Mouse (Mus musculus) heart, adult 9 months (tissue): ENCODE measurements around the gene Fermt1.

Experiments used
- DNase-seq, 2 experiments: peaks; one replicate each; pipeline ENCODE4 v3.0.0; 2022; ENCODE audit warnings: low spot score in 2 of 2

Fermt1 gene

GRCm38 (mm10) chr2:132861456-132861855 is 84.2 kb downstream of the Fermt1 start:
- DNase-seq, result no peak

GRCm38 (mm10) chr2:132860435-132860834 is 85.3 kb downstream of the Fermt1 start:
- DNase-seq, result no peak

- DNase-seq, result no peak
Measured at GRCm38 (mm10) chr2:132856333-132856732, 89.4 kb downstream of the Fermt1 start.
